Mouse (Mus musculus): Measurements from ENCODE around the gene Il17rb. TPM values are rescaled to one million over a fixed set of nuclear protein-coding genes. Genes with fewer than 3 reads are reported as not detected.

The Il17rb gene
- polyA plus RNA-seq, 1 experiment from 2014 or later: 1.8 TPM

DNA sequence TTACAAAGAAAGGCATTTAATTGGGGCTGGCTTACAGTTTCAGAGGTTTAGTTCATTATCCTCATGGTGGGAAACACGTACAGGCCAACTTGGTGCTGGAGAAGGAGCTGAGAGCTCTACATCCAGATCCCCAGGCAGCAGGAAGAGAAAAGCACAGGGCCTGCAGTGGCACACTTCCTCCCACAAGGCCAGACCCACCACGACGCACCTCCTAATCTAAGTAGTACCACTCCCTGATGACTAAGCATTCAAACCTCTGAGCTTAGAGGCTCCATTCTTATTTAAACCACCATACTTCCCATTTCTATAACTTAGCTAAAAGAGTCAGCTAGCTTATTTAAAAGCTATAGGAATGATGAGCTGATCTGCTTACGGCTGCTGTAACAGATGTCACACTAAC lies 57.9 kb downstream of the Il17rb start:
- ATAC-seq: no peak
- Histone ChIP-seq H3K4me1 (ENCODE audit: control insufficient read depth, insufficient read depth, low read depth, low read length) (no peaks in the 10 kb centered on the region), H3K4me3 (ENCODE audit: low read length) (no peak overlapping the region)

DNA sequence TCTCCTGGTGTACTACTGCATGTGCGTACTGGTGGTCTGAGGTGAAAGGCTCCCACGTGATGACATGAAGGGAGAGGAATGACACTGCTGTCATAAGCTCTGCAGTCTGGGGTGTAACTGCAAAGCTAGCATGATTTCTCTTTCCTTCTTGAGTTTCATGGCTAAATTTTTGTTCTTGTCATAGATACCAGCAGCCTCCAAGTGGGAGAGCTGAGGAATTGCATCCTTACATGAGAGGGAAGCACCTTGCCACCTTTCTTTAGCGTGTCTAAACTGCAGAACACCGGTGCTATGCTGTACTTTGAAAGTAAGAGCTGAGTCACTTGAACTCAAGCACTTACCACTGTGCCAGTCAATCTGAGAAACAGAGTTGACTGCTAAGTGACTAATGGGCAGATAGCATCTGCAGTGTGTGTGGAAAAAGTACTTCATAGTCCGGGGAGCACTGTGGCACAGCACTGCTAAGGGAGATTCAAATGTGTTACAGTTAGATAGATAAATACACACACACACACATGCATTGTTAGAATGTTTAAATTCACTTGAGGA lies 61.9 kb downstream of the Il17rb start:
- Histone ChIP-seq H3K9me3 (ENCODE audit: control insufficient read depth, low read length) (no peaks in the 10 kb centered on the region), H3K4me2 (ENCODE audit: low read length) (no peak overlapping the region), H3K36me3 (ENCODE audit: control insufficient read depth, insufficient read depth, low read length) (no peaks in the 10 kb centered on the region), H3K27me3 (replicated peaks; ENCODE audit: control insufficient read depth, insufficient read depth, low read length) (no peaks in the 10 kb centered on the region), H3K9ac (ENCODE audit: low read depth, low read length) (no peak overlapping the region), H3K4me3 (ENCODE audit: low read length) (no peak overlapping the region), H3K4me1 (ENCODE audit: control insufficient read depth, insufficient read depth, low read depth, low read length) (no peaks in the 10 kb centered on the region), H3K27ac (ENCODE audit: low read depth, low read length) (no peak overlapping the region)
- 82% methylated on average over 5 of the region's 5 CpGs for WGBS
- ATAC-seq: no peak

More for the DNA sequence above, 57.9 kb downstream of the Il17rb start:
- no peaks in the 10 kb centered on the region for H3K36me3 ChIP-seq (ENCODE audit: control insufficient read depth, insufficient read depth, low read length)
- H3K4me2 ChIP-seq (ENCODE audit: low read length): no peak overlapping the region
- no peaks in the 10 kb centered on the region for H3K27me3 ChIP-seq (replicated peaks; ENCODE audit: control insufficient read depth, insufficient read depth, low read length)
- no peaks in the 10 kb centered on the region for H3K9me3 ChIP-seq (ENCODE audit: control insufficient read depth, low read length)
- 92% methylated on average over 4 of the region's 4 CpGs for WGBS
- no peak overlapping the region for H3K27ac ChIP-seq (ENCODE audit: low read depth, low read length)
- H3K9ac ChIP-seq (ENCODE audit: low read depth, low read length): no peak overlapping the region

Small RNA genes lying within 50 kb of the gene (microRNA-seq; reads per million reads assigned to microRNA genes)
- gene Mir6947: not detected

Other genes with a start within 250 kb of the Il17rb start
- 371 and 398 TPM in 2 replicates for gene Selenok, start 40.6 kb downstream of the Il17rb start, polyA plus RNA-seq (2015; fragmentation: Nextera tagmentation; extraction: Ambion mirVana)
- 69.9 and 73.8 TPM in 2 replicates for gene Actr8, start 30.6 kb downstream of the Il17rb start, polyA plus RNA-seq (2015; fragmentation: Nextera tagmentation; extraction: Ambion mirVana)
- gene Chdh, start 127 bp upstream of the Il17rb start, polyA plus RNA-seq (2015; fragmentation: Nextera tagmentation; extraction: Ambion mirVana): 0.36 and 0.51 TPM in 2 replicates

All from hindbrain, embryonic 16.5 days (tissue).